Mouse (Mus musculus) myocyte (in vitro differentiated cells): Measurements from ENCODE around the gene Fam120b. TPM values are rescaled to one million over a fixed set of nuclear protein-coding genes. Genes with fewer than 3 reads are reported as not detected.

Experiments
- H3K27me3 ChIP-seq: one replicate; pipeline ENCODE4 v1.6.1; 2011; ENCODE audit not compliant: control insufficient read depth, insufficient read depth, insufficient read length
- H3K36me3 ChIP-seq: one replicate; pipeline ENCODE4 v1.6.1; 2011; ENCODE audit not compliant: control insufficient read depth, insufficient read depth
- H3K4me2 ChIP-seq: one replicate; pipeline ENCODE4 v1.6.1; 2011; ENCODE audit warnings: low read depth, control low read depth
- H3K4me3 ChIP-seq: one replicate; pipeline ENCODE4 v1.5.1; 2011; ENCODE audit warnings: mild to moderate bottlenecking, control low read depth, moderate library complexity
- H3K79me2 ChIP-seq: one replicate; pipeline ENCODE4 v1.6.1; 2011; ENCODE audit not compliant: control insufficient read depth, insufficient read depth
- H3ac ChIP-seq: one replicate; pipeline ENCODE4 v1.6.1; 2011; ENCODE audit not compliant: control insufficient read depth, insufficient read length
- CEBPB ChIP-seq: IDR thresholded peaks from 2 replicates; pipeline ENCODE4 v1.6.1; 2011; ENCODE audit warnings: mild to moderate bottlenecking, moderate library complexity; ENCODE audit not compliant: poor library complexity, insufficient read depth, severe bottlenecking
- E2F4 ChIP-seq: IDR thresholded peaks from one replicate; pipeline ENCODE4 v1.6.1; 2011; ENCODE audit warnings: mild to moderate bottlenecking, control low read depth, moderate library complexity; ENCODE audit not compliant: insufficient read depth
- MAX ChIP-seq: IDR thresholded peaks from one replicate; pipeline ENCODE4 v1.6.1; 2011; ENCODE audit warnings: low read depth, mild to moderate bottlenecking, control low read depth
- MYOD1 ChIP-seq, 3 experiments: IDR thresholded peaks; one replicate each; pipeline ENCODE4 v1.6.1; 2011; ENCODE audit warnings: control low read depth in 2 of 3, low read depth in 2 of 3, mild to moderate bottlenecking in 2 of 3, moderate library complexity in 1 of 3; ENCODE audit not compliant: insufficient read length in 2 of 3, control insufficient read depth in 1 of 3
- MYOG ChIP-seq, 3 experiments: IDR thresholded peaks; one replicate each; pipeline ENCODE4 v1.6.1; 2011; ENCODE audit warnings: control low read depth in 2 of 3, low read depth in 2 of 3, mild to moderate bottlenecking in 2 of 3; ENCODE audit not compliant: insufficient read length in 2 of 3, control insufficient read depth in 1 of 3, insufficient read depth in 1 of 3
- POLR2A ChIP-seq: IDR thresholded peaks from one replicate; pipeline ENCODE4 v1.6.1; 2011; ENCODE audit warnings: low read depth, mild to moderate bottlenecking, control low read depth, moderate library complexity; ENCODE audit not compliant: insufficient read length
- POLR2AphosphoS2 ChIP-seq: IDR thresholded peaks from one replicate; pipeline ENCODE4 v1.6.1; 2011; ENCODE audit warnings: low read depth, control low read depth; ENCODE audit not compliant: insufficient read length
- REST ChIP-seq: IDR thresholded peaks from one replicate; pipeline ENCODE4 v1.6.1; 2011; ENCODE audit warnings: mild to moderate bottlenecking, control low read depth, moderate library complexity; ENCODE audit not compliant: insufficient read depth, insufficient read length
- SRF ChIP-seq: IDR thresholded peaks from one replicate; pipeline ENCODE4 v1.6.1; 2011; ENCODE audit warnings: low read depth; ENCODE audit not compliant: control insufficient read depth, insufficient read length
- TCF12 ChIP-seq: IDR thresholded peaks from one replicate; pipeline ENCODE4 v1.6.1; 2011; ENCODE audit warnings: mild to moderate bottlenecking, control low read depth; ENCODE audit not compliant: poor library complexity, insufficient read depth, severe bottlenecking
- TCF3 ChIP-seq: IDR thresholded peaks from one replicate; pipeline ENCODE4 v1.6.1; 2011; ENCODE audit warnings: low read depth, control low read depth; ENCODE audit not compliant: insufficient read length
- USF1 ChIP-seq: IDR thresholded peaks from one replicate; pipeline ENCODE4 v1.6.1; 2011; ENCODE audit warnings: low read depth, mild to moderate bottlenecking, control low read depth, moderate library complexity
- polyA plus RNA-seq: library from polyadenylated mRNA; unstranded; fragments of >200 nt; fragmentation: generic; extraction: Trizol; gene quantifications from one replicate; pipeline ENCODE4 v1.2.1, GENCODE M21; 2012; ENCODE audit warnings: missing spikeins

Gene Fam120b
- polyA plus RNA-seq, 1 experiment, result 8.8 TPM

- Histone ChIP-seq H3ac (no peak overlapping the region), H3K36me3 (peaks cover 63% of the 10 kb centered on the region), H3K4me2 (no peak overlapping the region), H3K79me2 (no peaks in the 10 kb centered on the region), H3K27me3 (no peaks in the 10 kb centered on the region), H3K4me3 (no peak overlapping the region)
- TF ChIP-seq TCF3, result no peak
- no peak for TF ChIP-seq E2F4
Measured at GRCm38 (mm10) chr17:15420021-15420603, 24.1 kb downstream of the Fam120b start.

GRCm38 (mm10) chr17:15421446-15421845, 25.4 kb downstream of the Fam120b start:
- Histone ChIP-seq H3K4me3 (no peak overlapping the region), H3K79me2 (no peaks in the 10 kb centered on the region), H3K27me3 (no peaks in the 10 kb centered on the region), H3K36me3 (peaks cover 54% of the 10 kb centered on the region), H3ac (no peak overlapping the region), H3K4me2 (no peak overlapping the region)
- TF ChIP-seq MYOG (IDR thresholded peaks at IDR 0.05; ENCODE audit: control insufficient read depth in 1 of 3, insufficient read depth in 1 of 3, insufficient read length in 2 of 3, low read depth in 2 of 3), result no peak
- TF ChIP-seq MYOD1 (IDR thresholded peaks at IDR 0.05; ENCODE audit: control insufficient read depth in 1 of 3, insufficient read length in 2 of 3, low read depth in 2 of 3), result no peak
- no peak for TF ChIP-seq TCF3
- no peak for TF ChIP-seq POLR2A
- TF ChIP-seq SRF, result no peak
- TF ChIP-seq REST, result no peak
- no peak for TF ChIP-seq TCF12
- TF ChIP-seq POLR2AphosphoS2, result no peak
- no peak for TF ChIP-seq CEBPB
- TF ChIP-seq MAX, result no peak
- TF ChIP-seq USF1, result no peak
- TF ChIP-seq E2F4, result no peak

- no peaks in the 10 kb centered on the region for H3K79me2 ChIP-seq
- no peak overlapping the region for H3ac ChIP-seq
- no peak for TF ChIP-seq E2F4
- no peak for TF ChIP-seq CEBPB
- no peak for TF ChIP-seq TCF3
- no peak for TF ChIP-seq TCF12
- no peak for TF ChIP-seq POLR2A
- no peak for TF ChIP-seq MYOD1 (IDR thresholded peaks at IDR 0.05; ENCODE audit: control insufficient read depth in 1 of 3, insufficient read length in 2 of 3, low read depth in 2 of 3)
- no peak for TF ChIP-seq MYOG (IDR thresholded peaks at IDR 0.05; ENCODE audit: control insufficient read depth in 1 of 3, insufficient read depth in 1 of 3, insufficient read length in 2 of 3, low read depth in 2 of 3)
- no peak for TF ChIP-seq REST
- TF ChIP-seq SRF, result no peak
- TF ChIP-seq POLR2AphosphoS2, result no peak
- no peak for TF ChIP-seq MAX
- no peak for TF ChIP-seq USF1
- H3K27me3 ChIP-seq, result no peaks in the 10 kb centered on the region
- H3K4me3 ChIP-seq, result no peak overlapping the region
- peaks cover 52% of the 10 kb centered on the region for H3K36me3 ChIP-seq
- H3K4me2 ChIP-seq, result no peak overlapping the region
Measured at GRCm38 (mm10) chr17:15422666-15423065, 26.7 kb downstream of the Fam120b start.

GRCm38 (mm10) chr17:15423080-15423765, 27.2 kb downstream of the Fam120b start:
- peaks cover 48% of the 10 kb centered on the region for H3K36me3 ChIP-seq
- H3ac ChIP-seq, result no peak overlapping the region
- no peak overlapping the region for H3K4me3 ChIP-seq
- H3K4me2 ChIP-seq, result no peak overlapping the region
- no peaks in the 10 kb centered on the region for H3K79me2 ChIP-seq
- no peak for TF ChIP-seq MAX
- TF ChIP-seq POLR2A, result no peak
- no peak for TF ChIP-seq MYOD1 (IDR thresholded peaks at IDR 0.05; ENCODE audit: control insufficient read depth in 1 of 3, insufficient read length in 2 of 3, low read depth in 2 of 3)
- TF ChIP-seq SRF, result no peak
- no peak for TF ChIP-seq TCF12
- TF ChIP-seq CEBPB, result no peak
- TF ChIP-seq TCF3, result no peak
- TF ChIP-seq E2F4, result no peak
- no peak for TF ChIP-seq POLR2AphosphoS2
- TF ChIP-seq USF1, result no peak
- no peaks in the 10 kb centered on the region for H3K27me3 ChIP-seq

GRCm38 (mm10) chr17:15425931-15426330, 29.9 kb downstream of the Fam120b start:
- H3K79me2 ChIP-seq, result no peaks in the 10 kb centered on the region
- peaks cover 39% of the 10 kb centered on the region for H3K36me3 ChIP-seq
- H3K27me3 ChIP-seq, result no peaks in the 10 kb centered on the region
- H3K4me3 ChIP-seq, result no peak overlapping the region
- no peak for TF ChIP-seq SRF
- TF ChIP-seq REST, result no peak
- no peak overlapping the region for H3K4me2 ChIP-seq
- H3ac ChIP-seq, result no peak overlapping the region
